Mouse (Mus musculus) embryo, embryonic 10.5 days (tissue): ENCODE results near the gene Atpif1.

Experiments
- DNase-seq: peaks from one replicate; pipeline ENCODE4 v3.0.0-alpha.2; 2015; ENCODE audit warnings: low spot score

The Atpif1 gene

GRCm38 (mm10) chr4:132526678-132527077, 6.8 kb downstream of the Atpif1 start:
- DNase-seq = peak; percentile 48

GRCm38 (mm10) chr4:132524808-132525207, 8.7 kb downstream of the Atpif1 start:
- DNase-seq = no peak

- DNase-seq = no peak
These were observed 9.1 kb downstream of the Atpif1 start for GRCm38 (mm10) chr4:132524321-132524741.

- no peak for DNase-seq
These were observed 14.3 kb downstream of the Atpif1 start for GRCm38 (mm10) chr4:132519188-132519587.

GRCm38 (mm10) chr4:132518066-132518465, 15.4 kb downstream of the Atpif1 start:
- no peak for DNase-seq

GRCm38 (mm10) chr4:132515369-132516155, 17.9 kb downstream of the Atpif1 start:
- peak; percentile 99 for DNase-seq

GRCm38 (mm10) chr4:132514555-132515135, 18.8 kb downstream of the Atpif1 start:
- DNase-seq = peak; percentile 93

- DNase-seq = no peak
These were observed 19.8 kb downstream of the Atpif1 start for GRCm38 (mm10) chr4:132513395-132514273.

- no peak for DNase-seq
These were observed 21.4 kb downstream of the Atpif1 start for GRCm38 (mm10) chr4:132512080-132512479.

GRCm38 (mm10) chr4:132510352-132510798, 23.1 kb downstream of the Atpif1 start, which contains the start of gene Sesn2:
Gene Sesn2, minus strand, starts transcription at chr4:132510501.
- peak; percentile 99 for DNase-seq

GRCm38 (mm10) chr4:132509621-132510296, 23.7 kb downstream of the Atpif1 start:
- DNase-seq = peak; percentile 94

- no peak for DNase-seq
These were observed 26.2 kb downstream of the Atpif1 start for GRCm38 (mm10) chr4:132507210-132507609.

GRCm38 (mm10) chr4:132506250-132506649, 27.2 kb downstream of the Atpif1 start:
- DNase-seq = no peak

GRCm38 (mm10) chr4:132505800-132506199, 27.7 kb downstream of the Atpif1 start:
- DNase-seq = no peak

- no peak for DNase-seq
These were observed 28.3 kb downstream of the Atpif1 start for GRCm38 (mm10) chr4:132505034-132505738.

- no peak for DNase-seq
These were observed 30.1 kb downstream of the Atpif1 start for GRCm38 (mm10) chr4:132503344-132503743.

GRCm38 (mm10) chr4:132501639-132502038, 31.8 kb downstream of the Atpif1 start:
- DNase-seq = no peak

- DNase-seq = no peak
These were observed 39.1 kb downstream of the Atpif1 start for GRCm38 (mm10) chr4:132494271-132494918.

- DNase-seq = no peak
These were observed 41.0 kb downstream of the Atpif1 start for GRCm38 (mm10) chr4:132492178-132493060.

- DNase-seq = no peak
These were observed 41.7 kb downstream of the Atpif1 start for GRCm38 (mm10) chr4:132491748-132492147.
